Mouse (Mus musculus): Measurements from ENCODE around the gene Supt3.

DNA sequence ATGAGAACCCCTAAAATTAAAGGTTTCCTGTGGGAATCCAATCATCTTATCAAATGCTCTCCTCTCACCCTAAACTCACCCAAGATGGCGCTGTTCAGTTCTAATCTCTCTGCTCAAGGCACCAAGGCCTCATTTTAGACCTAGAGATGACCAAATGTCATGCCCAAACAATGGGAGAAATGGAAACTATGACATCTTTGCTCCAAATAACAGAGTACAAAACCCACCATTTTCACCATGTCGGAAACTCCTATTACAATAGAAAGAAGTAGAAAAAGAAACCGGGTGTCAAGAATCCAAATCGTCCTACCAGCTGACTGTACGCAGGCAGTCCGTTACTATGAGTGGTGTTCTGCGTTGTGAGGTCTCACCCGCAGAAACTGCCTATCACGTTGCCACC, 34.7 kb upstream of the Supt3 start:
- TF ChIP-seq POLR2A (IDR thresholded peaks at IDR 0.05; ENCODE audit: borderline replicate concordance, extremely low read depth, insufficient read depth, insufficient read length, poor library complexity, severe bottlenecking) = no peak
- no peak for TF ChIP-seq CTCF (IDR thresholded peaks at IDR 0.05; ENCODE audit: borderline replicate concordance, extremely low read depth, insufficient read depth, insufficient read length)
